Mouse (Mus musculus): Measurements from ENCODE around the gene Ngdn. TPM values are rescaled to one million over a fixed set of nuclear protein-coding genes. Genes with fewer than 3 reads are reported as not detected.
A peak's percentile ranks its signal among the peaks of the same experiment; 100 is the strongest.
"Not testable (repeated sequence)": the region's sequence is repeated elsewhere in the genome, so short reads cannot be mapped to it uniquely, and the experiment has no call there.

Ngdn gene
- polyA plus RNA-seq (2012; ENCODE audit: insufficient read depth, insufficient read length, missing spikeins) = 22.0 and 27.3 TPM in 2 replicates

DNA sequence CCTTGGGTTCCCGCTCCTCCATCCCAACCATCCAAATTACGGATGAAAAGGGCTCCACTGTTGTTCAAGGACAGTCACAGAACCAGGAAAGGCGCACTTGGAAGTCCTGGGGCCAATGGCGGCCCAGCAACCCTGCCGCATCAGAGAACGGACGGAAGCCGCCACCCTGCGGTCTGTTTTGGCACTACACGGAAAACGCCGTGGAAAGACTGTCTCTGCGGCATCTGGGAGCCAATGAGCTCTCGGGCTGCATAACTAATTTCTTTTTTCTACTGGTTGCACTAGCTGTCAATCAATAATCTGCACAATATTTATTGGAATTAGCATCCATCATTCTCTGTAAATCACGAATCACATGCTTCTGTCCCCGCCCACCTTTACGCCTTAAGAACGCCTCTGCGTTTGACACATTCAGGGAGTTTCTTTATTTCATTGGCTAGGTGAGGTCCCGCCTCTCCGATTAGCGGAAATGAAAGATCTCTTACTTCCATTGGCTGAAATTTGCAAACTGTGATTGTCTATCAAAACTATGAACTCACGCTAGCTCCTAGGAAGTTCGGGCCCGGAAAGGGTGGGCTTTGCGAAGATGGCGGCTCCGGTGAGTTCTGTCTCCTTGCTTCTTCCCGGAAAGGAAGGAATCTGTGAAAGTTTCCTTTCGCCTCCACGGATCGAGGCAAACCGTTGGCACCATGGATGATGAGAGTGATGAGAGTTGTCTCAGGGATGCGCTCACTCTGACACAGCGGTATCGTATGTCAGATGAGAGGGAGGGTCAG, at the start of gene Ngdn:
Gene Ngdn (plus strand): TSS at position 464 of the 776 bp plus-strand sequence.
- Histone ChIP-seq H3K4me1 (ENCODE audit: control insufficient read depth, insufficient read depth, insufficient read length, low read length) (no peaks in the 10 kb centered on the region), H3K27ac (replicated peaks; ENCODE audit: low read depth, low read length) (peak within 1 kb of the TSS; percentile 90), H3K4me3 (ENCODE audit: insufficient read depth, low read depth, low read length) (peak within 1 kb of the TSS; percentile 80)

DNA sequence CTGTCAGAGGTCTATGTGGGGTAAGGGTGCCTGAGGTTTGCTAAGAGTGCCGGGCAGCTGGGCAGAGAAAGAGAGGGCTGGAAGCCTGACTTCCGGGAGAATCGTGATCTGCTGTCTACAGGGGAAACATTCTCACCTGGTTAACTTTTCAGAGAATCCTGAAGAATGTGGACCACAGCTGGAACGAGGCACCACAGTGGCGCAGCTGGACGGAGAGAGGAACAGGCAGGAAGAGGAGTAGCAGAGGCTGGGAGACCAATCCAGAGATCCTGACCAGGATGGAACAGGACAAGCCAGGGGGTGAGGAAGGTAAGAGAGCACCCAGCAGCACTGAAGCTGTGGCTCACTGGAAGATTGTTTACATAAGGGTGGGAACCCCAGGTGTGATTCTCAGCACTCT, 49.6 kb upstream of the Ngdn start:
- Histone ChIP-seq H3K27ac (replicated peaks; ENCODE audit: low read depth, low read length) (no peak overlapping the region), H3K4me3 (ENCODE audit: insufficient read depth, low read depth, low read length) (no peak overlapping the region), H3K4me1 (ENCODE audit: control insufficient read depth, insufficient read depth, insufficient read length, low read length) (no peaks in the 10 kb centered on the region)

DNA sequence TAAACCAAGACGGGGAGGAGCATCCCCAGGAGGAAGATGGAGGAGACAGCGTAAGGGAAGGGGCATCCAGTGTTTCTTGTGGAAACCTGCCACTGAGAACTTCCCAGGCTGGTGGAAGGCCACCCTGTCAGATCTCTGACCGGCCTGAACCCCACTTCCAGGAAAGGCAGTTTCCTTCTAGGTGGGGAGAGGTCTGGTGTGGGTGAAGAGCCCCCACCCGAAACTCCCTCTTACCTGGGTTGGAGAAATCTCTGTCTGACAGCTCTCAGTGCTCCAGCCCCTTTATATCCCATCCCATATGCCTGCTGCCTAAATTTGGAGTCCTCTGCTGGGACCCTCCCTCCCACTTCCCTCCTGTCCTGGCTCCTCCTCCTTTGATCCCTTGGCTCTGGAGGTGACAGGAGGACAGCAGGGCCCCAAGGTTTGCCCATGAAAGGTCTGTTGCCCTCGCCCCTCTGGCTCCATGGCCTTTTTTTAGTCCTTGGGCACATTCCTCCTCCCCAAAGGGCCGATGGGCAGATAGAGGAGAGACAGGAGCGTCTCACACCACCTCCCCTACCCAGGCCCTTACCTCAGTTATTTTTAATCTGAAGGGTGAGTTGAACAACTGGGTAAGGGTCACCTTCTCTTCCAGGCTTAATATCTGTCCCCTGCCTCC, 48.8 kb upstream of the Ngdn start, which contains the start of gene Myh6:
Gene Myh6 (minus strand): TSS at position 608 of the 658 bp plus-strand sequence.
- no peak within 1 kb of the TSS for H3K27ac ChIP-seq (replicated peaks; ENCODE audit: low read depth, low read length)

DNA sequence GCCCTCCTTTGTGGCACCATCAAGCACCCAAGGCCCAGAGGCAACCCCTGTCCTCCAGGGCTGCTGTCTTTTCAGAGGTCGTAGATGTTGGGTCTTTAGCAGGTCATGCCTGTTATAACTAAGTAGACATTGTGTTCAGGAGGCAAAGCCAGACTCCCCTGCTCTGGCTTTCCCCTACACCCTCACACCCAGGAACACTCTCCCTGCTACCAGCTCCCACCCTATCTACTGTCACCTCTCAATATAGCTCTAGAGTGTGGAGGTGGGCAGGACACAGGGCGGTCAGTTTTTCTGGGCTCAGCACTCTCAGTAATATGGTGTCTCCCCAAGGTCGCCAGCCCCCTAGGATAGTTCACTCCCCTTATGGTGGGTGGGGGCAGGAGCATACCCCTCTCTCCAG, 47.4 kb upstream of the Ngdn start:
- H3K4me1 ChIP-seq (ENCODE audit: control insufficient read depth, insufficient read depth, insufficient read length, low read length) = no peaks in the 10 kb centered on the region
- no peak overlapping the region for H3K27ac ChIP-seq (replicated peaks; ENCODE audit: low read depth, low read length)
- no peak overlapping the region for H3K4me3 ChIP-seq (ENCODE audit: insufficient read depth, low read depth, low read length)

More for the DNA sequence above, 48.8 kb upstream of the Ngdn start, which contains the start of gene Myh6:
- Histone ChIP-seq H3K4me3 (ENCODE audit: insufficient read depth, low read depth, low read length) (no peak within 1 kb of the TSS), H3K4me1 (ENCODE audit: control insufficient read depth, insufficient read depth, insufficient read length, low read length) (no peaks in the 10 kb centered on the region)

DNA sequence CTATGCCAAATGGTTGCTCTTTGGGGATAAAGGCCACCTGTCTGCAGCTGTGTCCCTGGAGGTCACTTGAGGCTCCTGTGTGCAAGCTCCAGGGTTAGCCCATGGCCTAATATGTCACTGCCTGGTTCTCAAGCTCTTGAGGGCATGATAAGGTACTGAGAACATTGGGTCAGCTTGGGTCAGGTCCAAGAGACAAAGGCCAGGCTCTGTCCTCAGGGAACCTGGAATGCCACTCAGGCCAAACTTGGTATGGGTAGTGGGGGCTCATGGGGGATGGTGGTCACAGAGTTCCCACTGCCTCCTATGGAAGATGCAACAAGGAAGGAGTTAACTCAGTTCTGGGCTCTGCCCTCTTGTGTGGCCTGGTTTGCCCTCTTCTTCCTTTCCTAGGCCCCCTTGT, 46.9 kb upstream of the Ngdn start:
- no peak overlapping the region for H3K4me3 ChIP-seq (ENCODE audit: insufficient read depth, low read depth, low read length)
- no peak overlapping the region for H3K27ac ChIP-seq (replicated peaks; ENCODE audit: low read depth, low read length)
- H3K4me1 ChIP-seq (ENCODE audit: control insufficient read depth, insufficient read depth, insufficient read length, low read length) = no peaks in the 10 kb centered on the region

DNA sequence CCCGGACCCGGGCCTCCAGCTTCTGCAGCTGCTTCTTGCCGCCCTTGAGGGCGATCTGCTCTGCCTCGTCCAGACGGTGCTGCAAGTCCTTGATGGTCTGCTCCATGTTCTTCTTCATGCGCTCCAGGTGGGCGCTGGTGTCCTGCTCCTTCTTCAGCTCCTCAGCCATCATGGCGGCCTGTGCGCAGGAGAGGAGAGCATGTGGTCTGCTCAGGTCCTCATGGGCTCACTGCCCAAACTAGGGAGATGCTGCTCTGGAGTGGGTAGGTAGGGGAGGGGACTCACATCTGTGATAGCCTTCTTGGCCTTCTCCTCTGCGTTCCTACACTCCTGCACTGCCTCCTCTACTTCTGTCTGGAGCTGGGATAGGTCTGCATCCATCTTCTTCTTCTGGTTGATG, 42.5 kb upstream of the Ngdn start:
- H3K4me3 ChIP-seq (ENCODE audit: insufficient read depth, low read depth, low read length); H3K4me1 ChIP-seq (ENCODE audit: control insufficient read depth, insufficient read depth, insufficient read length, low read length); H3K27ac ChIP-seq (replicated peaks; ENCODE audit: low read depth, low read length): not testable (repeated sequence)

DNA sequence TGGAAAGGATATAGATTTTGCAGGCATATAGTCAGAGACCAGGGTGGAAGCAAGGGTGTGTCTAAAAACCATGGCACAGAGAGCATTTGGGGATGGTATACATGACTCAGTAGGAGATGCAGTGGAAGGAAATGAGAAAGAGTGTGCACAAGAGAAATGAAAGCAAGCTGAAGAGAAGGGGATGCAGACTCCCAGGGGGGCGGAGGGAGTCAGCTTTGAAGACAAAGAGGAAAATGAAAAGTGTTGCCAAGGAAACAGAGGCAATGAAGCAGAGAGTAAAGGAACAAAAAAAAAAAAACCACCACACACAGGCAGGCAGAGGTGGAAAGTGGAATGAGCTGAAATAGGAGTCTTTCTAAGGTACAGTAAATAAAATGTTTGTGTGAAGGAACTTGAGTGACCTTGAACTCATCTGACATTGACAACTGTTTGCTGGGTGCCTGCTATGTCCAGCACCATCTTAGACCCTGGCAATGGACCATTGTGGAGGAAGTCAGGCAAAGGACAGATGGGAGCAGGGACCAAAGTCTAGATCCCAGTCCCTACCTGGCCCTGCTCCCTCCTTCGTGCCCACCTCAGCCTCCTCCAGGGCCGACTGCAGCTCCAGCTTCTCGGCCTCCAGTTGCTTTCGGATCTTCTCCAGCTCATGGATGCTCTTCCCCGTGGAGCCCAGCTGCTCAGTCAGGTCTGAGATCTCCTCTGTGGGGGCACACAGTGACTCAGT, 41.0 kb upstream of the Ngdn start:
- no peak overlapping the region for H3K4me3 ChIP-seq (ENCODE audit: insufficient read depth, low read depth, low read length)
- no peak overlapping the region for H3K27ac ChIP-seq (replicated peaks; ENCODE audit: low read depth, low read length)

DNA sequence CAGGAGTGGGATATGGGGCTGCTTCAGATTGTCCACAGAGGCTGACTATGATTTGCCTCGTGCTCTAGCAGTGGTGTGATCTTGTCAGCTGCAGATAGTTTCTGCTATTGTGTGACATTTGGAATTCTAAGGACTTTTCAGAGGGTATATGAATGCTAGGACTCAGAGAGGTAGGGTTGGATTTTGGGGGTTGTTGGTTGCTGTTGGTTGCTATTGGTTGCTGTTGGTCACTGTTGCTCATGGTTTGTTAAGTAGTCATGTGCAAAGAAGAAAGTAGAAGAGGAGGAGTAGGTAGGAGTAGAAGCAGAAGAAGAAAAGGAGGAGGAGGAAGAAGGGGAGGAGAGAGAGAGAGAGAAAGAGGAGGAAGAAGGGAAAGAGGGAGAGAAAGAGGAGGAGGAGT, 38.6 kb upstream of the Ngdn start, which contains the start of gene Gm17428:
Gene Gm17428 (plus strand): TSS at position 301 of the 400 bp plus-strand sequence.
- H3K4me3 ChIP-seq (ENCODE audit: insufficient read depth, low read depth, low read length) = no peak within 1 kb of the TSS
- no peak within 1 kb of the TSS for H3K27ac ChIP-seq (replicated peaks; ENCODE audit: low read depth, low read length)
- no peaks in the 10 kb centered on the region for H3K4me1 ChIP-seq (ENCODE audit: control insufficient read depth, insufficient read depth, insufficient read length, low read length)

More for the DNA sequence above, 41.0 kb upstream of the Ngdn start:
- H3K4me1 ChIP-seq (ENCODE audit: control insufficient read depth, insufficient read depth, insufficient read length, low read length) = no peaks in the 10 kb centered on the region

DNA sequence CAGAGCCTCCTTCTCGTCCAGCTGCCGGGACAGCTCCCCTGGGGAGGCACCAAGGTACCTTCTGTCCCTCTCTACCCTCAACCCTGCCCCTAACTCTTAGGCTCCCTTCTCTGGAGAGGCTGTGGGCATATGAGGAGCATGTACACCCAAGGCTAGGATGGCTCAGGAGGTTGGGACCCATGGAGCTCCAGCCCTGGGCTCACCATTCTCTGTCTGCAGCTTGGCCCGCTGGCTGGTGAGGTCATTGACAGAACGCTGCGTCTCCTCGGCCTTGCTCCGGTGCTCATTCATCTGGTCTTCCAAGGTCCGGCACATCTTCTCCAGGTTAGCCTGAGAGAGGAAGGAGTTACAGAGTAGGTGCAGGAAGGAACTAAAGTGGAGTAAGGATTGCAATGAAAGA, 36.6 kb upstream of the Ngdn start:
- Histone ChIP-seq H3K27ac (replicated peaks; ENCODE audit: low read depth, low read length) (no peak overlapping the region), H3K4me3 (ENCODE audit: insufficient read depth, low read depth, low read length) (no peak overlapping the region), H3K4me1 (ENCODE audit: control insufficient read depth, insufficient read depth, insufficient read length, low read length) (no peaks in the 10 kb centered on the region)

DNA sequence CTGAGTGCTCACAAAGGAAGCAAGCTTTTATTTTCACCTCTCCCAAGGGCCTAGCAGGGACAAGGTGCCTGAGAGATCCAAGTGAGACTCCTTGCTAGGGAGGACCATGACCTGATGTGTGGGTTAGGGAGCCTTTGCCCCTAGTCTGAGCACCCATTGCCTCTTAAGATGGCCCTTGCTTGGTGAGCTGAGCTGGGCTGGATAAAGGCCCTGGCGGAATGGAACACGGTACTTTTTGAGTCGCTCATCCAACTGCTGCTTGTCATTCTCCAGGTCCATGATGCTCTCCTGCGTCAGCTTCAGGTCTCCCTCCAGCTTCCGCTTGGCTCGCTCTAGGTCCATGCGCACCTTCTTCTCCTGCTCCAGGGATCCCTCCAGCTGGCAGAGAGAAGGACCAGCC, 33.3 kb upstream of the Ngdn start:
- no peak overlapping the region for H3K27ac ChIP-seq (replicated peaks; ENCODE audit: low read depth, low read length)
- H3K4me3 ChIP-seq (ENCODE audit: insufficient read depth, low read depth, low read length) = no peak overlapping the region
- H3K4me1 ChIP-seq (ENCODE audit: control insufficient read depth, insufficient read depth, insufficient read length, low read length) = no peaks in the 10 kb centered on the region

DNA sequence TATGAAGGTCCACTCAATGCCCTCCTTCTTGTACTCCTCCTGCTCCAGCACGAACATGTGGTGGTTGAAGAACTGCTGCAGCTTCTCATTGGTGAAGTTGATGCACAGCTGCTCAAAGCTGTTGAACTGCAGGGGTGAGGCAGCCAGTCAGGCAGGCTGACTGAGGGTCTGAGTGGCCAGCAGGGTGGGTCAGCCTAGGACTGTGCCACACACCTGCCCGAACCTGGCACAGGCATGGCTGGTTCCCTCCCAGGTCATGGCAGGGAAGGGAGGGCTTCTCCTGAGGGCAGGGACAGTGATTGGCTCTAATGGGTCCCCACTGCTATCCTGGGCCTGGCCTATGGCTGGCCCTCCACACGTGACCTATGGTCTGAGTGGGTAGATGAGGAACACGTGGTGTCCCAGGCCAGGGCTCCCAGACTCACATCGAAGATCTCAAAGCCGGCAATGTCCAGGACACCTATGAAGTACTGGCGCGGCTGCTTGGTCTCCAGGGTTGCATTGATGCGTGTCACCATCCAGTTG, 26.8 kb upstream of the Ngdn start:
- H3K27ac ChIP-seq (replicated peaks; ENCODE audit: low read depth, low read length); H3K4me1 ChIP-seq (ENCODE audit: control insufficient read depth, insufficient read depth, insufficient read length, low read length); H3K4me3 ChIP-seq (ENCODE audit: insufficient read depth, low read depth, low read length): not testable (repeated sequence)

DNA sequence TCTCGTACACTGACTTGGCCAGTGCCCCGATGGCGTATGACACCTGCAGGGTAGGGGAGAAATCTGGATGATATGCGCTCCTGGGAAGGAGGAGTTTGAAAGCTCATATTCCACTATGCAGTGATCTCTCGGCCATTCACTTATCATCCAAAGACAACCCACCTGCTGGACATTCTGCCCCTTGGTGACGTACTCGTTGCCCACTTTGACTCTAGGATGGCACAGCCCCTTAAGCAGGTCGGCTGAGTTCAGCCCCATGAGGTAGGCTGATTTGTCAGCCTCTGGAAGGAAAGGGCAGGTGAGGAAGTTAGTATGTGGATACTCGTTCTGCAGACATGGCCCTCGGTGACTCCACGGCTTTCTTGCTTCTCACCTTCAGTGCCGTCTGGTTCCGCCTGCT, 26.4 kb upstream of the Ngdn start:
- Histone ChIP-seq H3K4me1 (ENCODE audit: control insufficient read depth, insufficient read depth, insufficient read length, low read length) (no peaks in the 10 kb centered on the region), H3K4me3 (ENCODE audit: insufficient read depth, low read depth, low read length) (no peak overlapping the region), H3K27ac (replicated peaks; ENCODE audit: low read depth, low read length) (no peak overlapping the region)

DNA sequence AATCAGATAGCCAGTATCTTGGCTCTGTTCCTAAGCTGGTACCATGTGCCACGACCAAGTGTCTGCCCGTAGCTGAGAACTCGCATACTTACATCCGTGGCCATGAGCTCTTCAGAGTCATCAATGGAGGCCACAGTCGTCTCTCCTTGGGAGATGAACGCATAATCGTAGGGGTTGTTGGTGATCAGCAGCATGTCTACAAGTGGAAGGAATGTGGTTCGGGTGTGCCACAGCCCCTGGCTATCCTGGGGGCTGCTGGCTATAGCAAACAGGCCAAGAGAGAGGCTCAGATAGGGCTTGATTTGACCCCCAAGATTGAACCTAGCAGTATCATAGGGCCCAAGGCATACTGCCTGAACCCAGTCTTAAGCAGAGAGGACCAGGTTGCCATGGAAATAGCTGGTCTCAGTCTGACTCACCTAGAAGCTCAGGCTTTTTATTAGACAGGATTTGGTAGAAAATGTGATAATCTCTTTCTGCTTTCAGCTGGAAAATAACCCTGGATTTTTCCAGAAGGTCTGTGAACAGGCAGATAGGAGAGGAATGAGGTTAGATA, 25.3 kb upstream of the Ngdn start:
- H3K4me3 ChIP-seq (ENCODE audit: insufficient read depth, low read depth, low read length) = no peak overlapping the region
- H3K27ac ChIP-seq (replicated peaks; ENCODE audit: low read depth, low read length) = no peak overlapping the region
- H3K4me1 ChIP-seq (ENCODE audit: control insufficient read depth, insufficient read depth, insufficient read length, low read length) = no peaks in the 10 kb centered on the region

DNA sequence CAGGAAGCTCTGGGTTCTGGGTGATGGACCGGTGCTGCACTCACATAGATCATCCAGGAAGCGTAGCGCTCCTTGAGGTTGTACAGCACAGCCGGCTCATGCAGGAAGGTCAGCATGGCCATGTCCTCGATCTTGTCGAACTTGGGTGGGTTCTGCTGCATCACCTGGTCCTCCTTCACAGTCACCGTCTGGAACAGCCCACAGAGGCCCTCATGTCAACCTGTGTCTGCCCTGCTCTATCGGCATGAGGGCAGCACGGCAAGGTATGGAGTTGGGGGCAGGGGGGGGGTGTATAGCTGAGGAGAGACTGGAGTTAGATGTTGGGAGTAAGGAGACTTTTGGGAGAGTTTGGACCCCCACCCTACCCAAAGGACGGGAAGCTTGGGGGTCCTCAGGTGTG, 23.1 kb upstream of the Ngdn start:
- no peak overlapping the region for H3K4me3 ChIP-seq (ENCODE audit: insufficient read depth, low read depth, low read length)

DNA sequence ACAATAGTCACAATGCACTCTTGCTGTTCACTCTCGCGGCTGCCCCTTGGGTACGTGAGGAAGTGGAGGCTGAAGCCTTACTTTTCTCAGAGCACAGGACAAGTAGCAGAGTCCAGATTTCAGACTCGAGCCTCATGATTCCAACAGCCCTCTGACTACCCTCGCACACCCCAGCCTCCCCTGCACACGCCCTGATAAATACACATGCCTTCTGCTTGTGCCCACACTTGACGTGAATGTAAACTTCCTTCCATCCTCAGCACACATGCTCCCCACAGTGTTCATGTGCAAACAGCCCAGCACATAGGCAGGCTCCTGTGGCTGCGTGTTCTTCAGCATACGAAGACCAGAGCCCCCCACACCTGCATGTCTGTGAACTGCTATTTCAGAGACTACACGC, 21.6 kb upstream of the Ngdn start:
- no peak overlapping the region for H3K27ac ChIP-seq (replicated peaks; ENCODE audit: low read depth, low read length)
- no peak overlapping the region for H3K4me3 ChIP-seq (ENCODE audit: insufficient read depth, low read depth, low read length)

More for the DNA sequence above, 23.1 kb upstream of the Ngdn start:
- no peak overlapping the region for H3K27ac ChIP-seq (replicated peaks; ENCODE audit: low read depth, low read length)
- H3K4me1 ChIP-seq (ENCODE audit: control insufficient read depth, insufficient read depth, insufficient read length, low read length) = no peaks in the 10 kb centered on the region

More for the DNA sequence above, 21.6 kb upstream of the Ngdn start:
- no peaks in the 10 kb centered on the region for H3K4me1 ChIP-seq (ENCODE audit: control insufficient read depth, insufficient read depth, insufficient read length, low read length)

Data from brown adipose tissue, adult 24 weeks (tissue).